Mouse (Mus musculus): Measurements from ENCODE around the gene Ank3.

Gene Ank3

GRCm38 (mm10) chr10:69981386-69982097, 583.0 kb downstream of the Ank3 start:
- H3K9me3 ChIP-seq (ENCODE audit: low read length), result no peaks in the 10 kb centered on the region
- H3K27me3 ChIP-seq (ENCODE audit: insufficient read depth, low read length), result peaks cover 11% of the 10 kb centered on the region; the same call in 1 of the 2 replicates
- H3K4me1 ChIP-seq (replicated peaks; ENCODE audit: low read depth, low read length), result peaks cover 21% of the 10 kb centered on the region
- TF ChIP-seq CTCF (conservative IDR thresholded peaks at IDR 0.05; ENCODE audit: low read length) (no peak), NANOG (IDR thresholded peaks at IDR 0.05; ENCODE audit: borderline replicate concordance, low read length) (no peak), POU5F1 (IDR thresholded peaks at IDR 0.05; ENCODE audit: borderline replicate concordance, low read length) (no peak)
- peaks cover 11% of the 10 kb centered on the region; the same call in 1 of the 2 replicates for H3K36me3 ChIP-seq (ENCODE audit: insufficient read depth, low read length)
- no peak overlapping the region for H3K4me3 ChIP-seq (replicated peaks; ENCODE audit: low read length)

GRCm38 (mm10) chr10:69982701-69983100, 584.1 kb downstream of the Ank3 start:
- Histone ChIP-seq H3K9me3 (ENCODE audit: low read length) (no peaks in the 10 kb centered on the region), H3K4me3 (replicated peaks; ENCODE audit: low read length) (no peak overlapping the region), H3K36me3 (ENCODE audit: insufficient read depth, low read length) (peaks cover 11% of the 10 kb centered on the region; the same call in 1 of the 2 replicates), H3K4me1 (replicated peaks; ENCODE audit: low read depth, low read length) (peaks cover 30% of the 10 kb centered on the region), H3K27me3 (ENCODE audit: insufficient read depth, low read length) (peaks cover 17% of the 10 kb centered on the region; the same call in 1 of the 2 replicates)
- TF ChIP-seq NANOG (IDR thresholded peaks at IDR 0.05; ENCODE audit: borderline replicate concordance, low read length) (no peak), POU5F1 (IDR thresholded peaks at IDR 0.05; ENCODE audit: borderline replicate concordance, low read length) (no peak), CTCF (conservative IDR thresholded peaks at IDR 0.05; ENCODE audit: low read length) (no peak)

- no peak for TF ChIP-seq NANOG (IDR thresholded peaks at IDR 0.05; ENCODE audit: borderline replicate concordance, low read length)
- TF ChIP-seq CTCF (conservative IDR thresholded peaks at IDR 0.05; ENCODE audit: low read length), result no peak
- TF ChIP-seq POU5F1 (IDR thresholded peaks at IDR 0.05; ENCODE audit: borderline replicate concordance, low read length), result no peak
Observed at GRCm38 (mm10) chr10:69987496-69987895, 588.9 kb downstream of the Ank3 start.

GRCm38 (mm10) chr10:69997082-69997481, 598.5 kb downstream of the Ank3 start:
- Histone ChIP-seq H3K4me1 (replicated peaks; ENCODE audit: low read depth, low read length) (peaks cover 14% of the 10 kb centered on the region), H3K4me3 (replicated peaks; ENCODE audit: low read length) (no peak overlapping the region), H3K36me3 (ENCODE audit: insufficient read depth, low read length) (no peaks in the 10 kb centered on the region), H3K9me3 (ENCODE audit: low read length) (no peaks in the 10 kb centered on the region), H3K27me3 (ENCODE audit: insufficient read depth, low read length) (no peaks in the 10 kb centered on the region)
- TF ChIP-seq POU5F1 (IDR thresholded peaks at IDR 0.05; ENCODE audit: borderline replicate concordance, low read length) (no peak), NANOG (IDR thresholded peaks at IDR 0.05; ENCODE audit: borderline replicate concordance, low read length) (no peak), CTCF (conservative IDR thresholded peaks at IDR 0.05; ENCODE audit: low read length) (no peak)

More at GRCm38 (mm10) chr10:69987496-69987895, 588.9 kb downstream of the Ank3 start:
- H3K9me3 ChIP-seq (ENCODE audit: low read length), result peaks cover 10% of the 10 kb centered on the region; the same call in 1 of the 2 replicates
- H3K27me3 ChIP-seq (ENCODE audit: insufficient read depth, low read length), result peaks cover 26% of the 10 kb centered on the region
- peaks cover 15% of the 10 kb centered on the region for H3K4me1 ChIP-seq (replicated peaks; ENCODE audit: low read depth, low read length)
- H3K36me3 ChIP-seq (ENCODE audit: insufficient read depth, low read length), result peaks cover 4% of the 10 kb centered on the region; the same call in 1 of the 2 replicates
- H3K4me3 ChIP-seq (replicated peaks; ENCODE audit: low read length), result no peak overlapping the region

DNA sequence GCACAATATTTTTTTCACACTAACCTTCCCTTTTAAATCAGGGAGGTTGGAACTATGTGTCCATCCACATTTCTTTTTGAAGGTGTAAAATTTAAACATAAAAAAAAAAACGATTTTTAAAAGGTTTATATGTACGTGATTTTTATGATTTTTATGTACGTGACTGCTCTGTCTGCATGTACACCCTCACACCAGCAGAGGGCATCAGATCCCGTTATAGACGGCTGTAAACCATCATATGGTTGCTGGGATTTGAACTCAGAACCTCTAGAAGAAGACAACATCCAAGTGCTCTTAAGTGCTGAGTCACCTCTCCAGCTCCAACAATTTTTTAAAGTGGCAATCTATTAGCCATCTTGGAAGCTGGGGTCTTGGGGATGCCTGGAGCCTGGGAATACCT, 605.5 kb downstream of the Ank3 start:
- TF ChIP-seq CTCF (conservative IDR thresholded peaks at IDR 0.05; ENCODE audit: low read length) (peak; percentile 57), POU5F1 (IDR thresholded peaks at IDR 0.05; ENCODE audit: borderline replicate concordance, low read length) (no peak)
- H3K36me3 ChIP-seq (ENCODE audit: insufficient read depth, low read length), result peaks cover 9% of the 10 kb centered on the region
- H3K4me3 ChIP-seq (replicated peaks; ENCODE audit: low read length), result no peak overlapping the region
- H3K27me3 ChIP-seq (ENCODE audit: insufficient read depth, low read length), result no peaks in the 10 kb centered on the region
- peaks cover 9% of the 10 kb centered on the region for H3K4me1 ChIP-seq (replicated peaks; ENCODE audit: low read depth, low read length)
- no peaks in the 10 kb centered on the region for H3K9me3 ChIP-seq (ENCODE audit: low read length)

- peaks cover 9% of the 10 kb centered on the region for H3K4me1 ChIP-seq (replicated peaks; ENCODE audit: low read depth, low read length)
- H3K4me3 ChIP-seq (replicated peaks; ENCODE audit: low read length), result no peak overlapping the region
- TF ChIP-seq POU5F1 (IDR thresholded peaks at IDR 0.05; ENCODE audit: borderline replicate concordance, low read length) (no peak), CTCF (conservative IDR thresholded peaks at IDR 0.05; ENCODE audit: low read length) (no peak), NANOG (IDR thresholded peaks at IDR 0.05; ENCODE audit: borderline replicate concordance, low read length) (no peak)
- no peaks in the 10 kb centered on the region for H3K27me3 ChIP-seq (ENCODE audit: insufficient read depth, low read length)
- H3K36me3 ChIP-seq (ENCODE audit: insufficient read depth, low read length), result peaks cover 9% of the 10 kb centered on the region
- no peaks in the 10 kb centered on the region for H3K9me3 ChIP-seq (ENCODE audit: low read length)
Observed at GRCm38 (mm10) chr10:70004831-70005230, 606.3 kb downstream of the Ank3 start.

DNA sequence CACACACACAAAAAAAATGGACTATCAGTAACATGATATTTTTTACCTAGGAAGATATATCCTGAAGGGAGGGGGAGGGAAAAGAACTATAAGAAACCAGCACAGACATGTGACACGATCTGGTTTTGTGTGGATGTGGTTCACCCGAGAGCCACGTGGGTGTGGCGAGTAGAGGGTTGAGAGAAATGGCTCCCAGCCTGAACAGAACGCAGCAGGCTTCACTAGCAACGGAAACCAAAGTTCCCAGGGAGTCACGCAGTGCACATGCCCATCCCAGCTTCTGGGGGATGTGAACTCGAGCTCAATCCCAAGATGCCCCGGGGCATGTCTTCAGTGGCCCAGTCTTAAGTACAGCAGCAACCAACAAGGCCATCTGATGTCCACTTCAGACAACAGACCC, 607.8 kb downstream of the Ank3 start:
- H3K36me3 ChIP-seq (ENCODE audit: insufficient read depth, low read length), result peaks cover 9% of the 10 kb centered on the region
- no peak for TF ChIP-seq NANOG (IDR thresholded peaks at IDR 0.05; ENCODE audit: borderline replicate concordance, low read length)
- no peak for TF ChIP-seq POU5F1 (IDR thresholded peaks at IDR 0.05; ENCODE audit: borderline replicate concordance, low read length)
- no peak for TF ChIP-seq CTCF (conservative IDR thresholded peaks at IDR 0.05; ENCODE audit: low read length)
- H3K4me3 ChIP-seq (replicated peaks; ENCODE audit: low read length), result no peak overlapping the region

DNA sequence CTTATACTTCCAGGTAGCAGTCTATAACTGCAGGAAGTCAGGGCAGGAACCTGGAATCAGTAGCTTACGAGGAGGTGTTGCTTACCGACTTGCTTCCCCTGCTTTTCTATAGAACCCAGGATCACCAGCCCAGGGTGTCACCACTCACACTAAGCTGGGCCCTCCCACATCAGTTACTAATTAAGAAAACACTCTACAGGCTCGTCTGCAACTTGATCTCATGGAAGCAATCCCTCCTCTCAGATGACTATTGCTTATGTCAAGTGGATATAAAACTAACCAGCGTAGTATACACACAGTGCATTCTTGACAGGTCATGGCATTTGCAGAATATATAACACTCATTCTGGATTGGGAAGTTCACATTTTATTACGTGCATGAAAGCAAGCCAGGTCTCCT, 613.2 kb downstream of the Ank3 start:
- no peaks in the 10 kb centered on the region for H3K27me3 ChIP-seq (ENCODE audit: insufficient read depth, low read length)
- no peaks in the 10 kb centered on the region for H3K36me3 ChIP-seq (ENCODE audit: insufficient read depth, low read length)
- no peak overlapping the region for H3K4me3 ChIP-seq (replicated peaks; ENCODE audit: low read length)
- peaks cover 6% of the 10 kb centered on the region for H3K4me1 ChIP-seq (replicated peaks; ENCODE audit: low read depth, low read length)
- TF ChIP-seq CTCF (conservative IDR thresholded peaks at IDR 0.05; ENCODE audit: low read length), result no peak
- TF ChIP-seq NANOG (IDR thresholded peaks at IDR 0.05; ENCODE audit: borderline replicate concordance, low read length), result no peak
- no peak for TF ChIP-seq POU5F1 (IDR thresholded peaks at IDR 0.05; ENCODE audit: borderline replicate concordance, low read length)
- no peaks in the 10 kb centered on the region for H3K9me3 ChIP-seq (ENCODE audit: low read length)

More for the DNA sequence above, 607.8 kb downstream of the Ank3 start:
- no peaks in the 10 kb centered on the region for H3K27me3 ChIP-seq (ENCODE audit: insufficient read depth, low read length)
- peaks cover 12% of the 10 kb centered on the region for H3K4me1 ChIP-seq (replicated peaks; ENCODE audit: low read depth, low read length)
- no peaks in the 10 kb centered on the region for H3K9me3 ChIP-seq (ENCODE audit: low read length)

All from E14TG2a.4 (cell line).